23 mouse cellular contexts compared by ENCODE assay signal in genomic region chr11:108054647-108055046, GRCm38 (mm10).
"Had no signal": no experiment of that assay in that cellular context is flagged by ENCODE, and none has a peak within 500 bp of the region (broad histone marks: within the 10 kb centered on the region; RNA-seq: fewer than 3 reads in every experiment).

No protein-coding gene starts in this region.

- H3K27ac ChIP-seq: intestine, embryonic 15.5 days; kidney, embryonic 15.5 days; limb, embryonic 10.5 days; limb, embryonic 13.5 days; liver, embryonic 12.5 days; liver, embryonic 15.5 days; lung, embryonic 15.5 days; midbrain, embryonic 10.5 days; midbrain, embryonic 15.5 days; neural tube, embryonic 12.5 days; neural tube, embryonic 15.5 days had no signal

- DNase-seq: kidney, adult 11 months; kidney, adult 8-10 months; kidney, postnatal 10 days; kidney, postnatal 4 days; layer of hippocampus, postnatal 36 days; liver; lung, adult 18-20 months; lung, postnatal 10 days; lung, postnatal 36 days; thymus, adult 18-20 months; thymus, postnatal 36 days had no signal

- H3K4me3 ChIP-seq: intestine, embryonic 15.5 days; kidney, embryonic 15.5 days; limb, embryonic 10.5 days; limb, embryonic 13.5 days; liver, embryonic 12.5 days; liver, embryonic 15.5 days; lung, embryonic 15.5 days; megakaryocyte, embryonic 14.5 days; midbrain, embryonic 10.5 days; midbrain, embryonic 15.5 days; neural tube, embryonic 12.5 days; neural tube, embryonic 15.5 days had no signal
